Mouse (Mus musculus): Measurements from ENCODE around the gene Gm17657.

The Gm17657 gene

DNA sequence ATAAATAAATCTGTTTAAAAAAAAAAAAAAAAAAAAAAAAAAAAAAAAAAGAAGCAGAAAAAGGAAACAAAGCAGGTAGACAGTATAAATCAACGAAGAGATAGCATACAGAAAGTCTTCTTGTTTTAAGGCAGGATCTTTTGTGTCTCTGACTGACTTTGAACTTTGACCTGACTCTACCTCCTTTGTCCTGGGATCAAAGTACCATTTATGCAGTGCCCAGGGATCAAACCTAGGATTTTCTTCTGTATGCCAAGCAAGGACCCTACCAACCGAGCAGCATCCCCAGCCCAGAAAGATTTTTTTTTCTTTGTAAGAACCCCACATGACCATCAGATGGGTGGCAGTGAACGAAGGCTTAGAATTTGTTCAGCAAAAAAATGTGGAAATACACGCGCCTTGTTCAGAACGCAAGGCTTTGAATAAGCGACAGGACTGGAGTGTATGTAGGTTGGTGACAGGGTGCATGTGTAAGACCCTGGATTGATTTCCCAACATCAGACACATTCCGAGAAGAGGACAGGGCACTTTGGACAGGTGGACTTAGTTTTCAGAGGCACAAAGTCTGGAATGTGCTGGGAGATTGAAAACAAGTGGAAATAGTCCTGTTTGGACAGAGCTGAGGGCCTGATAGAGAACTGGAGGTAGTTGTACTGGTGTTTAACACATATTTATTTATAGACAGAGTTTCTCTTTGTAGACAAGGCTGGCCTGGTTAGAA, 61.0 kb downstream of the Gm17657 start:
- DNase-seq (ENCODE audit: low spot score in 2 of 2), result no peak

DNA sequence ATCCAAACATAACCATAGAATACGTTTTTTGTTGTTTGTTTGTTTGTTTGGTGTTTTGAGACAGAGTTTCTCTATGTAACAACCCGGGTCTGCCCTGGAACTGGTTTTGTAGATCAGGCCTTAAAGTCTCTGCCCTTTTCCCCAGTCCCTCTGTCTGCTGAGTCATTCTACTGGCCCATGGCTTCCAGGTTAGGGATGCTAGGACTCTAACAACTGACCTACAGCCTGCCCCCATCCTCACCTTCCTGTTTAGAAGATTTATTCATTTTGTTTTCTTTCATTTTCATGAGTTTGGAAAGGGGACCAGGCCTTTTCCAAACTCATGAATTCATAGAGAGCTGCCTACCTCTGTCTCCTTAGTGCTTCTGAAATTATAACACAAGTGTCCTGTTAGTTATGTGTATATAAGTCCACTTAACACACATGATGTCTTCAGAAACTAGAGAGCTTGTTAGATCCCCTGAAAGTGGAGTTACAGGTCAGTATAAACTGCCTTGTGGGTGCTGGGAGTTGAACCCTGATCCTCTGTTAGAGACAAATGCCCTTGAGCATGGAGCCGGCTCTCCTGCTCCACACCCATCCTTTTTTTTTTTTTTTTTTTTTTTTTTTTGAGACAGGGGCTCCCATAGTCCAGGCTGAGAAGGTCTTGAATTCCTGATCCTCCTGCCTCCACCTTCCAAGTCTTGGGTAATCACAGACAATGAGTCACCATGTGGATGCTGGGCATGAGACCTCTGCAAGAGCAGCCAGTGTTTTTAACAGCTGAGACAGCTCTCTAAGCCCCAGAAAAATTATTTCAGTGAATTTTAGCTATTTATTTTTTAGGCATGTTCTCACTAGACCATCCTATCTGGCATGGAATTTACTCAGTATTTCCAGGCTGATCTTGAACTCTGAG, 63.9 kb downstream of the Gm17657 start:
- no peak for DNase-seq (ENCODE audit: low spot score in 2 of 2)

DNA sequence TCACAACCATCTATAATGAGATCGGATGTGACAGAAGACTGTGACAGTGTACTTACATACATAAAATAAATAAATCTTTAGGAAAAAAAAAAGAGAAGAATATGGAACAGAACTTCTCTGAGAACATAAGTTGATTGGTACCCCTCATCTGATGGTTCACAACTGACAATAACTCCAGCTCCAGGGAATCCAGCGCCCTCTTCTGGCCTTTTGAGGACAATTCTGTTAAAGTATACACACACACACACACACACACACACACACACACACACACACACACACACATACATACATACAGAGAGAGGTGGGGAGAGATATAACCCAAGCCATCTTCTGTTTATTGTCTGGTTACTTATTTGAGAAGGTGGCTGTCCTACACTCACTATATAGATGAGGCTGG, 65.0 kb downstream of the Gm17657 start:
- no peak for DNase-seq (ENCODE audit: low spot score in 2 of 2)

DNA sequence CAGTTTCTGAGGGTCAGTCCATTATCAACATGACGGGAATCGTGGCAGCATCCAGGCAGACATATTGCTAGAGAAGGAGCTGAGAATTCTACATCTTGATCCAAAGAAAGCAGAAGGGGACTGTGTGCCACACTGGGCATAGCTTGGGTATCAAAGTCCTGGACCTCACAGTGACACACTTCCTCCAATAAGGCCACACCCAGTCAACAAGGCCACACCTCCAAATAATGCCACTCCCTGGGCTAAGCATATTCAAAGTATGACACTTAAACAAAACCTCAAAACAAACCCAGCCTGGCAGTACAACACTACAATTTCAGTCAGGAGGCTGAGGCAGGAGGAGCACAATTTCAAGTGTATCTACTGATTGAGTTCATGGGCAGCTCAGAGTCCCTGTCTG, 66.2 kb downstream of the Gm17657 start:
- DNase-seq (ENCODE audit: low spot score in 2 of 2), result no peak

DNA sequence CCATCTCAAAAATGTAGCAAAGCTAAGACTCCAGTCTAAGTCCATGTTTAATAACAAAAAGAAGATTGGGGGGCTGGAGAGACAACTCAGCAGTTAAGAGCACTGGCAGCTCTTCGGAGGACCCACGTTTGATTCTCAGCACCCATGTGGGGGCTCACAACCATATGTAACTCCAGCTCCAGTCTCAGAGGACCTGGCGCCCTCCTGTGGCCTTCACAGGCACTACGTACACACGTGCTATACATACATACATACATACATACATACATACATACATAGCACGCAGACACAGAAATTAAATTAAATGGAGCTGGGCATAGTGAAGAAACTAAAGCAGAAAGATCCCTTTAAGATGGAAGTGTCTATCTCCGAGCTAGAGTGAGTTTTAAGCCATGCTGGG, 66.8 kb downstream of the Gm17657 start:
- DNase-seq (ENCODE audit: low spot score in 2 of 2), result no peak

DNA sequence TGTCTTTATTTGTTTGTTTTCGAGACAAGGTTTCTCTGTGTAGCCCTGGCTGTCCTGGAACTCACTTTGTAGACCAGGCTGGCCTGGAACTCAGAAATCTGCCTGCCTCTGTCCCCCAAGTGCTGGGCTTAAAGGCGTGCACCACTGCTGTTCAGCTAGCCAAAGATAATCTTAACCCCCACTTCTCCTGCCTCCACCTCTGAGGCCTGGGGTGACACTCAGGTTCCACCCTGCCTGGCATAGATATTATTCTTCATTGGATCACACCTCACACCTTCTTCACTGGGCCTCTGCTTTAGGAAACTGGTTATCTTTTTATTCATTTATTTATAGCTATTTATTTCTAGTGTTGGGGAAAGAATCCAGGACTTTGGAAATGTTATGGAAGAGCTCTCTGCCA, 69.2 kb downstream of the Gm17657 start:
- no peak for DNase-seq (ENCODE audit: low spot score in 2 of 2)

DNA sequence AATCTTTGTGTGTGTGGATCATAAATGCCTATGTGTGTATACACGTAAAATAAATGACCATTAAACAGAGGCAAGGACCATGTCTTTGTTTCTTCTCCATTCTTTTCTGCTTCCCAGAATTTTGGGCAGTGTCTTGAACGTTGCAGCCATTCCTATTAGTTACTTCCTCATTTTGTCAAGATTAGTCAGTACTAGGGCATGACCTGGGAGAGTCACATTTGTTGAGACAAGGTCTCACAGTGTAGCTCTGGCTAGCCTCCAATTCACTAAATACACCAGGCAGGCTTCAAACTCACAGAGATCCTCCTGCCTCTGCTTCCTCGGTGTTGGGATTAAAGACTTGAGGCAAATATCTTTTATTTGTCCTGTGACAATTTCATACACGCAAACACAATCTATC, 71.2 kb downstream of the Gm17657 start:
- no peak for DNase-seq (ENCODE audit: low spot score in 2 of 2)

DNA sequence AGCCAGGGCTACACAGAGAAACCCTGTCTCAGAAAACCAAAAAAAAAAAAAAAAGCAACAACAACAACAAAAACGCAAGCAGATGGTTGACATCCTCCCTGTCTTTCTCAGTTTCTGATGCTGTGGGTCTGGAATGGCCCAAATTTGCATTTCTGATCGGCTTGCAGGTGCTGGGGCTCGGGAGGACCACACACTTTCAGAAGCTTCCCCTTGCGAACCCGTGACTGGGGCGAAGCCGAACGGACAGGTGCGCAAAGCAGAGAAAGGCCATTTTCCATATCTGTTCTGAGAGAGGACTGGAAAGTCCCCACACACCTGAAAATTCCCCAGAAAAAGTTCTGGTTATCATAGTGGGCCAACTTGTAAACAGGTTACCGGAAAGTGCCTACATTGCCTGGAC, 72.1 kb downstream of the Gm17657 start:
- DNase-seq (ENCODE audit: low spot score in 2 of 2), result no peak

DNA sequence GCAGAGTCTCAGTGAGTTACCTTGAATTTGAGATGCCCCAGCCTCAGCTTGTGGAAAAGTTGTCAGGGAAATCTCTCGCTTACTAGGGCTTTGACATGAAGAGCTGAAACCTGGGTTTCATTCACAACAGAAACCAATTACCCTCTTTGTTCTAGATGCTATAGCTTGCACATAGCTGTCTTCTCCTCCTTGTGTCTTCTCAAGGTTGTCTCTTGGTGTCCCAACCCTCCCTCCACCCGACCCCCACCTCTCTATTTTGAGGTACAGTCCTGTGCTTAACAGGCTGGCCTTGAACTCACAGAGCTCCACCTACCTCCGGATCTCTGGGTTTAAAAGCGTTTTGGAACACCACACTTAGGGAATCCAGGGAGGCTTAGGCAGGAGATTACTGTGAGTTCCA, 73.0 kb downstream of the Gm17657 start:
- no peak for DNase-seq (ENCODE audit: low spot score in 2 of 2)

DNA sequence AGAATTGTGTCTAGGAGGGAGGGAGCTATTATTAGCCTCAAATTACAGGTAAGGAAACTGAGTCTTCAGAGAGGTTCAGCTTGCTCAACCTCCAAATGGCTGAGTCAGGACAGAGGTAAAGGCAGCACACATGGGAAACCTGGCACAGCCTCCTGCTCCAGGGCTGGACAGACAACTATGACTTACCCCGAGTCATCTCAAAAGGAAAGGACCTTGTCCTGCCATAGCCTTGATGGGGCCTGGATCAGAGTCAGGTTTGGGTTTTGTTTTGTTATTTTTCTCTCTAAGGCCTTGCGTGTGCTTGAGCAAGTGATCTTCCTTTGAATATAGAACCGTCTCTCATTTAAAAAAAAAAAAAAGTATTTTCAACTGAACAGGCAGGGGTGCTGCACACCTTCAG, 74.3 kb downstream of the Gm17657 start:
- DNase-seq (ENCODE audit: low spot score in 2 of 2), result no peak

DNA sequence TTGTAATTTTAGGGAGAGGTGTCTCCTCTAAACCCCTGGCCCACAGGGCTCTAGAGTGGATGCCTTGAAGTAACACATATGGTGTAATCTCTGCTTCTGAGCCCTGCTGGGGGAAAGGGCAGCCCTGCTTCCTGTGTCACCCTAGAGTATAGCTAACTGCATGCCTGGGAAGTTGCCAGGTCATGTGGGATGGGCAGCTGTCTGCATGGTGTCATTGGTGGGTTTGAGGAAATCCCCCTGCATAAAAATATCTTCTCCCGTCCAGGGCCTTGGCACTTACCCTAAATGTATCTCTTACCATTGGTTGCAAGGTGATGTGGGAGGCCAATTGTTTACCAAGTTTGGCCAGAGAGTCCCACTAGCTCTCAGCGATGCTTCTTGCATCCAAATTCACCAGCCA, 75.4 kb downstream of the Gm17657 start:
- DNase-seq (ENCODE audit: low spot score in 2 of 2), result no peak

DNA sequence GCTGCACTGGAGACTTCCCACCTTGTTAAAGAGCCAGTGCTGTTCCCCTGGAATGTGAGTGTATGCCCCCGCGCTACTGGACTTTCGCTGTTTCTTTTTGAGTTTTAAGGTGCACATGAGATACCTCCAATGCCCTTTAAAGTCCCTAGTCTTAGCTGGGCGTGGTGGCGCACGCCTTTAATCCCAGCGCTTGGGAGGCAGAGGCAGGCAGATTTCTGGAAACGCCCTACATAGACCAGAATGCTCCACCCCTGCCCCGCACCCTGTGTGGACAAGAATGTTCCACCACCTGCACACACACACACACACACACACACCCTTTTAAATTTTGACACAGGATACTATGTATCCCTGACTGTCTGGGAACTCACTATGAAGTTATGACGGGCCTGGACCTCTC, 76.0 kb downstream of the Gm17657 start:
- DNase-seq (ENCODE audit: low spot score in 2 of 2), result no peak

Data from frontal cortex, postnatal 14 days (tissue).